In genomic region chr14:123626501-123627179, GRCm38 (mm10) we compare ENCODE assay signal across 8 mouse cellular contexts. TPM values are rescaled to one million over a fixed set of nuclear protein-coding genes. Genes with fewer than 3 reads are reported as not detected.
A peak's percentile ranks its signal among the peaks of the same experiment; 100 is the strongest.
DNase-seq lines count a peak whose midpoint lies in the region; ATAC-seq and TF ChIP-seq lines count a peak whose summit lies in the region.

Gene Nalcn, minus strand, starts transcription at chr14:123627144.

- H3K4me3 ChIP-seq in intestine, postnatal 0 days (ENCODE audit: low read depth, low read length), result peak within 1 kb of the TSS; percentile 21
- peak within 1 kb of the TSS; percentile 39 for H3K4me3 ChIP-seq in stomach, embryonic 15.5 days (replicated peaks)

- peaks cover 11% of the 10 kb centered on the region; the same call in 1 of the 2 replicates for H3K27me3 ChIP-seq in intestine, postnatal 0 days (replicated peaks; ENCODE audit: control insufficient read depth, insufficient read depth, low read length)
- H3K27me3 ChIP-seq in stomach, embryonic 15.5 days (replicated peaks), result no peaks in the 10 kb centered on the region

- intact Hi-C loops in gastrocnemius, postnatal 14 days (cut with DNase I; ENCODE audit: low total_unique reads), result no loop called here
- intact Hi-C loops in gastrocnemius, postnatal 36 days (cut with DNase I), result no loop called here

- 2% methylated on average over 47 of the region's 47 CpGs for WGBS in intestine, postnatal 0 days
- 2% methylated on average over 47 of the region's 47 CpGs for WGBS in stomach, embryonic 15.5 days

- no peak for ATAC-seq in intestine, postnatal 0 days
- peak; percentile 29 for ATAC-seq in megakaryocyte progenitor cell, adult 5-6 weeks (replicated peaks; ENCODE audit: poor library complexity)
- ATAC-seq in stomach, embryonic 15.5 days (ENCODE audit: insufficient read depth, low FRiP score, low read depth), result peak; percentile 75
- no peak for ATAC-seq in monocyte, adult 5-6 weeks (replicated peaks; ENCODE audit: insufficient number of reproducible peaks, low FRiP score, low TSS enrichment, poor library complexity, severe bottlenecking)

- H3K36me3 ChIP-seq in intestine, postnatal 0 days (ENCODE audit: control insufficient read depth, insufficient read depth), result no peaks in the 10 kb centered on the region
- no peaks in the 10 kb centered on the region for H3K36me3 ChIP-seq in stomach, embryonic 15.5 days

- no peak within 1 kb of the TSS for H3K9ac ChIP-seq in intestine, postnatal 0 days (ENCODE audit: low read depth, low read length)
- H3K9ac ChIP-seq in stomach, embryonic 15.5 days, result no peak within 1 kb of the TSS

- H3K27ac ChIP-seq in intestine, postnatal 0 days (ENCODE audit: low read depth, low read length), result no peak within 1 kb of the TSS
- no peak within 1 kb of the TSS for H3K27ac ChIP-seq in stomach, embryonic 15.5 days

- H3K4me1 ChIP-seq in intestine, postnatal 0 days (replicated peaks; ENCODE audit: control insufficient read depth, insufficient read depth, low read length), result no peaks in the 10 kb centered on the region
- peaks cover 3% of the 10 kb centered on the region; the same call in 1 of the 2 replicates for H3K4me1 ChIP-seq in stomach, embryonic 15.5 days

- no peaks in the 10 kb centered on the region for H3K9me3 ChIP-seq in intestine, postnatal 0 days (ENCODE audit: control insufficient read depth)
- H3K9me3 ChIP-seq in stomach, embryonic 15.5 days, result no peaks in the 10 kb centered on the region

- peak; percentile 6 for DNase-seq in gastrocnemius, postnatal 14 days
- DNase-seq in gastrocnemius, postnatal 36 days, result no peak
- peak; percentile 71 for DNase-seq in cerebellum, adult 8-10 months
- DNase-seq in forelimb bud, embryonic 11.5 days (ENCODE audit: low read depth, low spot score), result peak; percentile 35

- peak within 1 kb of the TSS; percentile 59 for H3K4me2 ChIP-seq in intestine, postnatal 0 days (replicated peaks; ENCODE audit: low read depth)
- H3K4me2 ChIP-seq in stomach, embryonic 15.5 days, result peak within 1 kb of the TSS; percentile 86

- no peak for TF ChIP-seq CTCF in intestine, postnatal 0 days (IDR thresholded peaks at IDR 0.05; ENCODE audit: low read depth)

RNA-seq across cellular contexts. Expression of gene Nalcn, which starts in this region (rescaled TPM):
- total RNA-seq in gastrocnemius, postnatal 14 days (2021), result under 1 TPM; 0.21 to 0.29 TPM
- total RNA-seq in gastrocnemius, postnatal 36 days (2021), result under 1 TPM; 0.15 to 0.18 TPM
- polyA plus RNA-seq in intestine, postnatal 0 days (2015; fragmentation: Nextera tagmentation; extraction: Ambion mirVana), result 0.20 and 0.38 TPM in 2 replicates
- total RNA-seq in megakaryocyte progenitor cell, adult 5-6 weeks (2015), result not detected in 2 replicates
- total RNA-seq in megakaryocyte progenitor cell, adult 5-6 weeks (2017), result not detected in 2 replicates
- 1.1 TPM in 2 replicates for polyA plus RNA-seq in stomach, embryonic 15.5 days (2015; fragmentation: Nextera tagmentation; extraction: Ambion mirVana)
- not detected in 3 replicates for total RNA-seq in monocyte, adult 5-6 weeks (2017)

Comparison
In these comparisons a context has a peak if more than half of its experiments do, and no peak if none do; other contexts are left out.
1. Peak in DNase-seq in gastrocnemius, postnatal 14 days; RNA of the gene not detected or under 1 TPM.
2. Peak in ATAC-seq in megakaryocyte progenitor cell, adult 5-6 weeks; RNA of the gene not detected or under 1 TPM.
3. DNase-seq: peak in cerebellum, adult 8-10 months (single experiment) and forelimb bud, embryonic 11.5 days (single experiment); none in gastrocnemius, postnatal 36 days (0 of 2).